Mouse (Mus musculus) hindbrain, embryonic 16.5 days (tissue): ENCODE measurements around the gene Ptch2. TPM values are rescaled to one million over a fixed set of nuclear protein-coding genes. Genes with fewer than 3 reads are reported as not detected.

Source experiments
- ATAC-seq: fragments of 200-750 bp; cut with Nextera tagmentation; 2 replicates; pipeline ENCODE4 v1.8.0; 2017; ENCODE audit warnings: moderate TSS enrichment, moderate library complexity
- H3K27ac ChIP-seq: fragments of 300-500 bp; sonication (generic); 2 replicates; pipeline ENCODE4 v1.5.1; 2014; ENCODE audit warnings: low read depth, mild to moderate bottlenecking, control low read depth, low read length, moderate library complexity
- H3K27me3 ChIP-seq: fragments of 300-500 bp; sonication (generic); replicated peaks from 2 replicates; pipeline ENCODE4 v1.6.1; 2014; ENCODE audit warnings: low read length; ENCODE audit not compliant: control insufficient read depth, insufficient read depth
- H3K36me3 ChIP-seq: fragments of 300-500 bp; sonication (generic); 2 replicates; pipeline ENCODE4 v1.6.1; 2014; ENCODE audit warnings: mild to moderate bottlenecking, low read length, moderate library complexity, mixed read lengths; ENCODE audit not compliant: control insufficient read depth, insufficient read depth
- H3K4me1 ChIP-seq: fragments of 300-500 bp; sonication (generic); 2 replicates; pipeline ENCODE4 v1.6.1; 2014; ENCODE audit warnings: low read depth, low read length; ENCODE audit not compliant: control insufficient read depth, insufficient read depth
- H3K4me2 ChIP-seq: fragments of 300-500 bp; sonication (generic); 2 replicates; pipeline ENCODE4 v1.6.1; 2014; ENCODE audit warnings: mild to moderate bottlenecking, low read length, control low read depth, moderate library complexity
- H3K4me3 ChIP-seq: fragments of 300-500 bp; sonication (generic); 2 replicates; pipeline ENCODE4 v1.5.1; 2014; ENCODE audit warnings: mild to moderate bottlenecking, low read length, control low read depth, moderate library complexity
- H3K9ac ChIP-seq: fragments of 300-500 bp; sonication (generic); 2 replicates; pipeline ENCODE4 v1.6.1; 2014; ENCODE audit warnings: low read depth, mild to moderate bottlenecking, control low read depth, low read length, moderate library complexity
- H3K9me3 ChIP-seq: fragments of 300-500 bp; sonication (generic); 2 replicates; pipeline ENCODE4 v1.6.1; 2014; ENCODE audit warnings: mild to moderate bottlenecking, low read length, moderate library complexity; ENCODE audit not compliant: control insufficient read depth
- WGBS: fragments of 180-500 bp; shearing (Covaris S2); extraction: QIAGEN DNeasy Blood & Tissue Kit; methylation state at CpG from one replicate; pipeline ENCODE4 v1.1.7; 2014; 5-methylcytosine and 5-hydroxymethylcytosine counted together
- polyA plus RNA-seq: library from polyadenylated mRNA; unstranded; fragments of >200 nt; fragmentation: Nextera tagmentation; extraction: Ambion mirVana; gene quantifications from 2 replicates; pipeline ENCODE4 v1.2.1, GENCODE M21; 2015

Ptch2 gene
- polyA plus RNA-seq: 7.8 and 9.6 TPM in 2 replicates

DNA sequence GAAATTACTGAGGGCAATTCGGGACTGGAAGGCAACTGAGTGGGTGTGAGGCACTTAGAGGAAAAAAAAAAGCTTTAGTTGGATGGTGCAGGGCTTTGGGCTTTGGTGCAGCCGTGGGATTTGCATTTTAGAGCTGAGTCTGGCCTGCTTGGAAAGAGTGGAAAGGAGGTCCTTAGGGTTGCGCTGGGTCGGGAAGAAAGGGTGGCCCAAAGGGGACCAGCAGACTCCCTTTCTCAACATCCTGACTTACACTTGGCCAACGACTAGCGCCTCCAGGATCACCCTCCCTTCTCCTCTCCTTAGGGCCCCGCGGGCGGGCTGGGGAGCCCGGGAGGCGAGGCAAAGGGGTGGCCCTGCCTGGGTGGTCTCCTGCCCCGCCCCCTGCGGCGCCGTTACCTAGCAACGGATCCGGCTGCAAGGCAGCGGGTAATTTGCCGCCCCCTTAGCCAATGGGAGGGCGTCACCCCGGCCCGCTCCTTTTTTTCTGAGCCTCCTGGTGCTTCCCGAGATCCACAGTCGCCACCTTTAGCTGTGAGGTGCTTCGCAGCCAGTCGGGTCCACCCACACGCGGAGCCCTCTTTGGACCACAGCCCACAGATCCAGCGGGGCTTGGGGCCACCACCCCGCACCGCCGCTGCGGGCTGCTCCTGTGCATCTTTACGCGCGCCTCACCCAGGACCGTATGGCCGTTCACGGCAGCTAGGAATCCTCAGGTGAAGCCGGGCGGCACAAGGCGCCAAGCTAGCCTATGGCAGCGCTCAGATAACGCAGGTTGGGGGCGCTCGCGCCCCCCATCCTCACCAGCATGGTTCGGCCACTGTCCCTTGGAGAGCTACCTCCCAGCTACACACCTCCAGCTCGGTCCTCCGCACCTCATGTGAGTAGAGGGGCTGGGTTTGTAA, at the start of gene Ptch2:
Gene Ptch2 (plus strand): TSS at position 525 of the 902 bp plus-strand sequence.
- Histone ChIP-seq H3K9ac (peak within 1 kb of the TSS; percentile 70), H3K4me2 (peak within 1 kb of the TSS; percentile 95), H3K9me3 (no peaks in the 10 kb centered on the region), H3K27me3 (no peaks in the 10 kb centered on the region), H3K36me3 (no peaks in the 10 kb centered on the region), H3K27ac (peak within 1 kb of the TSS; percentile 77), H3K4me3 (peak within 1 kb of the TSS; percentile 81), H3K4me1 (peaks cover 25% of the 10 kb centered on the region)
- WGBS: under 1% methylated on average over 50 of the region's 50 CpGs
- ATAC-seq: peak; percentile 84

DNA sequence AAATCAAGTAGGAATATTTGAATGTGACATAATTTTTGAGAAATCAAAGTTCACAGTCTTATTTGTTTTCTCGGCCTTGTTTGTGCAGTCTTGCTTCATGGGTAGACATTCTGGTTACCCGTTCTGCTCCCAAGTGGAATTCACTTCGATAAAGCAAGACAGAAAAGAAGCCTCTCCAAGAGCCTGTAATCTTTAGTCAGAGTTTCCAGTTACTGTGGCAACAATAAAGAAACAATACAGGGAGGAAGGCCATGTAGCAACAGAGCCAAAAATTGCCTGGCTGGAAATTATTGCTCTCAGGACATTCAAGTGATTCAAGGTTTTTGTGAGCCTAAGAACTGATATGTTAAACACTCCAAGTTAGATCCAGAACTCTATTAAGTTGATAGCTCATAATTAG, 47.0 kb upstream of the Ptch2 start:
- Histone ChIP-seq H3K4me1 (no peaks in the 10 kb centered on the region), H3K9me3 (no peaks in the 10 kb centered on the region), H3K27me3 (no peaks in the 10 kb centered on the region), H3K4me3 (no peak overlapping the region), H3K9ac (no peak overlapping the region), H3K4me2 (no peak overlapping the region), H3K27ac (no peak overlapping the region), H3K36me3 (0 out of 2 replicates have a peak, but pooled peaks cover 4% of the 10 kb centered on the region)
- WGBS: 62% methylated on average over 3 of the region's 3 CpGs
- ATAC-seq: no peak

DNA sequence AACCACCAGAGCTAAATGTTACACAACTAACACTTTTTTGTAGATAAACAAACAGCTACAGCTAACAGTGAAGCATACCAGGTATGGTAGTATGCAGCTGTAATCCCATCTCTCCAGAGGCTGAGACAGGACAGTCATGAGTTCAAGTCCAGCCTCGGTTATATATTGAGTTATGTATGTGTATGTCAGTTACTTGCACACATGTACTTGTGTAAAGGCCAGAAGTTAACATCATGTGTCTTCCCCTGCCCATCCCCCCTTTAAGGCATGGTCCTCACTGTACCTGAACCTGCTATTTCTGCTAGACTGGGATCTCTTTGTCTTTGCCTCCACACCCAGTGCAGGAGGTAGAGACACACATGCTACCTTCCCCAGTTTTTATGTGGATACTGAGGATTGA, 46.4 kb upstream of the Ptch2 start:
- 0 out of 2 replicates have a peak, but pooled peaks cover 4% of the 10 kb centered on the region for H3K36me3 ChIP-seq
- no peaks in the 10 kb centered on the region for H3K27me3 ChIP-seq
- no peak for ATAC-seq
- H3K9ac ChIP-seq: no peak overlapping the region
- no peaks in the 10 kb centered on the region for H3K4me1 ChIP-seq
- no peak overlapping the region for H3K4me3 ChIP-seq
- no peak overlapping the region for H3K27ac ChIP-seq
- H3K4me2 ChIP-seq: no peak overlapping the region
- 100% methylated on average over 1 of the region's 1 CpGs for WGBS
- H3K9me3 ChIP-seq: no peaks in the 10 kb centered on the region

DNA sequence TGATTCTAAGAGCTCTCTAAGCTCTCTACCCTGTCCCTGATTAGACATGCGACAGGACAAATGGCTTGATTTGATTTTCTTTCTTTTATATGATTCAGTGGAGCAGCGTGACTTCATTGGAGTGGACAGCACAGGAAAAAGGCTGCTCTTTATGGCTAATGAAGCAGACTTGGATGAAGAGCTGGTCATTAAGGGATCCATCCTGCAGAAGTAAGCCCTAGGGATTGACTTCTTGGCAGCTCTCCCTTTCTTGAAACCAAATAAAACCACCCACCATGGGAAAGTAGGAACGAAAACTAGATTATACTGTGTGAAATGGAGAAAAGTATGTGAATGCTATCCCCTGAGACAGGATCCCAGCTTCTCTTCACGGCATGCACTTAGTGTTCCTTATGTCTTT, 43.2 kb upstream of the Ptch2 start:
- no peaks in the 10 kb centered on the region for H3K4me1 ChIP-seq
- 63% methylated on average over 4 of the region's 4 CpGs for WGBS
- H3K27me3 ChIP-seq: no peaks in the 10 kb centered on the region
- H3K9me3 ChIP-seq: no peaks in the 10 kb centered on the region
- peak; percentile 69 for ATAC-seq
- 0 out of 2 replicates have a peak overlapping the region, but pooled peaks have one; percentile 36 for H3K27ac ChIP-seq
- no peak overlapping the region for H3K4me3 ChIP-seq
- 0 out of 2 replicates have a peak, but pooled peaks cover 2% of the 10 kb centered on the region for H3K36me3 ChIP-seq
- no peak overlapping the region for H3K9ac ChIP-seq
- no peak overlapping the region for H3K4me2 ChIP-seq

DNA sequence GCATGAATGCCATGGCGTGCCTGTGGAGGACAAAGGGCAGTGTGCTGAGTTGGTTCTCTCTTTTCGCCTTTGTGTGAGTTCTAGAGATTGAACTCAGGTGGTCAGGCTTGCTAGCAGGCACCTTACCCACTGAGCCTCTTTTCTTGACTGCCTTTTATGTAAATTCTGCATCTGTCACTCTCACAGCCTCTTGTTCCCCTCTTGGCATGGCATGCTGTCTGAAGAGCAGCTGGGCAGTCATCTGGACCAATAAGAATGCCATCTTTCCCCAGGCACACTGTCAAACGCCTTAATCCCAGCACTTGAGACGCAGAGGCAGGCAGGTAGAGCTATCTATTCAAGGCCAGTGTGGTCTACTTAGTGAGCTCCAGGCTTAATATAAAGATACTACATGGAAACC, 41.9 kb upstream of the Ptch2 start:
- Histone ChIP-seq H3K9ac (no peak overlapping the region), H3K4me2 (no peak overlapping the region), H3K27ac (no peak overlapping the region), H3K27me3 (no peaks in the 10 kb centered on the region), H3K4me3 (no peak overlapping the region), H3K4me1 (no peaks in the 10 kb centered on the region), H3K36me3 (0 out of 2 replicates have a peak, but pooled peaks cover 2% of the 10 kb centered on the region), H3K9me3 (no peaks in the 10 kb centered on the region)
- 58% methylated on average over 4 of the region's 4 CpGs for WGBS
- peak; percentile 60; the same call in 1 of the 2 replicates for ATAC-seq

DNA sequence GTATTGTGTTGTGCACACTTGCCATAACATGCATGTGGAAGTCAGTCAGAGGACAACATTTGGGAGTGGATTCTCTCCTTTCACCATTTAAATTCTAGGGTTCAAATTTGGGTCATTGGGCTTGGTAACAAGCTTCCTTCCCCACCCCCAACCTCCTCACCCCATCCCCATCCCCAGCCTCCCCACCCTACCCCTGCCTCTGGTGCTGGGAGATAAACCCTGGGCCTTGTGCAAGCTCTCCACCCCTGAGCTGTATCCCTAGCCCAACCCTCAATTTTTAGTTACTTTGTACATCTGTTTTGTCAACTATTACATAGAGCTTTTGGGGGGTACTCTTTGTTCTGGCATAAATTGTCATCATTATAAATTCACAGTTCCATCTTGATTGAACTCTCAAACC, 39.8 kb upstream of the Ptch2 start:
- H3K36me3 ChIP-seq: 0 out of 2 replicates have a peak, but pooled peaks cover 1% of the 10 kb centered on the region
- no peak overlapping the region for H3K4me3 ChIP-seq
- no peak overlapping the region for H3K27ac ChIP-seq
- no peak overlapping the region for H3K4me2 ChIP-seq
- no peak overlapping the region for H3K9ac ChIP-seq
- H3K9me3 ChIP-seq: no peaks in the 10 kb centered on the region
- no peaks in the 10 kb centered on the region for H3K27me3 ChIP-seq
- no peak for ATAC-seq
- H3K4me1 ChIP-seq: no peaks in the 10 kb centered on the region

DNA sequence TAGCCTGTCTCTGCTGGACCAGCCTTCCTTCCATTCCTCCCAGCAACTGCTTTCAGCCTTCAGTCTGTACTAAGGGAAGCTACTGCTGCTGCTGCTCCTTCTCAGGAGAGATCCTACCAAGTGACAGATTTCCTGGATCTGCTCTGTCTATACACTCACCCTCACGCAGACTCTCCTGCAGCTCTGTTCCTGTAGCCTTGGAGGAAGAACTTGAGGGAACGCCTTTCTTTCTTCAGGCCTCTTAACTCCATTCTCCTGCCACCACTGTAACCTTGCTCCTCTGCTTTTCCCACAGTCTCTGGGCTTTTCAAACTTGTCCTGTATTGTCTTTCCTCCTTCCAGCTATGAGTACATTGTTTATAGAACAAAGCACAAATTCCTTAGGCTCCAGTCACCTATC, 39.4 kb upstream of the Ptch2 start:
- no peaks in the 10 kb centered on the region for H3K27me3 ChIP-seq
- no peaks in the 10 kb centered on the region for H3K9me3 ChIP-seq
- H3K4me3 ChIP-seq: no peak overlapping the region
- H3K4me1 ChIP-seq: no peaks in the 10 kb centered on the region
- 72% methylated on average over 2 of the region's 2 CpGs for WGBS
- no peak for ATAC-seq
- H3K4me2 ChIP-seq: no peak overlapping the region
- no peak overlapping the region for H3K27ac ChIP-seq
- H3K9ac ChIP-seq: no peak overlapping the region
- H3K36me3 ChIP-seq: no peaks in the 10 kb centered on the region

DNA sequence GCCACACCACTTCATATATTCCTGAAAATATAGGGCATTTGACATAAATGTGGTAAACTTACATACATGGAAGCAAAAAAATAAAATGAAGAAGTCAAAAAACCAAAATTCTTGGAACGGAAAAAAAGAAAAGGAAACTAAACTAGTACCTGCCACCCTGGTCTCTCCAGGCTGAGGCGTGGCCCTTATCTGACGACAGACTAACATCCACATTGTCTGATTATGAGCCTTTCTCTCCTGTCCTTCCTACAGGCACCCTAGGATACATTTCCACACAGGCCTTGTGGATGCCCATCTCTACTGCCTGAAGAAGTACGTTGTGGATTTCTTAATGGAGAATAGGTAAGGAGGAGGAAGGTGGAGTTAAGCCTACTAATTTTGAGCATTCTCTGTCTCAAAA, 37.4 kb upstream of the Ptch2 start:
- H3K9ac ChIP-seq: no peak overlapping the region
- WGBS: 93% methylated on average over 4 of the region's 4 CpGs
- no peak for ATAC-seq
- H3K27me3 ChIP-seq: no peaks in the 10 kb centered on the region
- H3K27ac ChIP-seq: no peak overlapping the region
- H3K36me3 ChIP-seq: no peaks in the 10 kb centered on the region
- no peaks in the 10 kb centered on the region for H3K9me3 ChIP-seq
- H3K4me2 ChIP-seq: no peak overlapping the region
- H3K4me3 ChIP-seq: no peak overlapping the region
- no peaks in the 10 kb centered on the region for H3K4me1 ChIP-seq

DNA sequence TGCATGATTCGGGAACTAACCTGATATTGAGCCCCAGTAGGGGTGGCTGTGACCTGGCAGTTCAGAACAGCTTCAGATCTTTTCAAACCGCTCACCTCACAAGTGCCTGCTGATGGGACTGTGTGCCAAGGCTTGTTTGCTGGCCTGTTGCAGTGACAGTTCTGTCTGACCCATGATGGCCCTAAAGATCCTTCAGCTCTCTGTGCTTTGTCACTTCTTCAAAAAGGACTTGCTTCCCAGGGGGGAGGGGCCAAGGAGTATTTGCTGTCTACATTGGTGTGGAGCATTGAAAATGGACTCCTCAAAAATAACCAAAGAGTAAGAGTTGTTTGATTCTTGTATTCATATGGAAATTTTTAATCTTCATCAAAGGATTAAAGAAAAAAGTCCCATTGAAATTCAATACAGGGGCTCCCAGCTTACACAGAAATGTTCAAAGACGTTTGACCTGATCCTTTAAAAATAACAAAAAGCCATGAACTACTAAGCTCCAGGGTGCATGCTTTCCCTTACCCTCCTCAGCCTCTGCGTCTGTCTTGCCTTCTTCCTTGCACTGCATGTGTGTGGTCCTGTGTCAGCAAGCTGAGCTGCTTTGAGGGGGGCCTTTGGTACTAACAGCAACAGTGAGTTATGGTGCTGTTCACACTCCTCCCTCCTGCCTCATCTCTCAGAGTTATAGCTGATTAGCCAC, 33.0 kb upstream of the Ptch2 start:
- Histone ChIP-seq H3K9me3 (no peaks in the 10 kb centered on the region), H3K36me3 (peaks cover 10% of the 10 kb centered on the region), H3K4me2 (no peak overlapping the region), H3K4me3 (no peak overlapping the region), H3K27me3 (no peaks in the 10 kb centered on the region), H3K4me1 (no peaks in the 10 kb centered on the region), H3K27ac (no peak overlapping the region), H3K9ac (no peak overlapping the region)
- WGBS: 21% methylated on average over 4 of the region's 4 CpGs
- ATAC-seq: no peak
